Mouse (Mus musculus) E14TG2a.4 (cell line): ENCODE measurements around the gene Dlx2.

Experiments used
- CTCF ChIP-seq: conservative IDR thresholded peaks from 2 replicates; pipeline ENCODE4 v1.5.1; 2014; ENCODE audit warnings: low read length
- NANOG ChIP-seq: IDR thresholded peaks from 2 replicates; pipeline ENCODE4 v1.6.1; 2014; ENCODE audit warnings: borderline replicate concordance, low read length, mixed read lengths
- POU5F1 ChIP-seq: IDR thresholded peaks from 2 replicates; pipeline ENCODE4 v1.6.1; 2014; ENCODE audit warnings: low read length, borderline replicate concordance

DNA sequence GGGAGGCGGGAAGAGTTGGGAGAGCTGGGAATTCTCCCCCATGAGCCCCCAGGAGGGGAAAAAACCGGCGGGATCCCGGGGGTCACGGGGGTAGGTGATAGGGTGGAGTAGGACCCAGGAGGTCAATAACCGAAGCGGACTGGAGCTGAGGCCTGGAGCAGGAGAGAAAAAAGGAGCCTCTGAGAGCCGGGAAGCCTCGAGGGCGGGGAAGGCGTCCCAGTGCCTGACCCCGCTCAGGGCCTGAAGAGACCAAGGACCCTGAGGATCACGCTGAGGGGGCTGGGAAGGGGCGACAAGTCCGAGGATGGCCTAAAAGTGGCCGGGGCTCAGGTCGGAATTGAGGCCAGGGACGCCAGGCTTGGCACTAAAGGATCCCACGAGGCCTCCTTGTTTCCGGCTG lies 2.6 kb downstream of the Dlx2 start:
- TF ChIP-seq CTCF (no peak), POU5F1 (no peak), NANOG (no peak)
